Mouse (Mus musculus) C2C12 (cell line): ENCODE results near the gene Gga2.

Experiments used
- CEBPB ChIP-seq: IDR thresholded peaks from one replicate; pipeline ENCODE4 v1.6.1; 2011; ENCODE audit warnings: low read depth, mild to moderate bottlenecking, control low read depth, moderate library complexity
- CTCF ChIP-seq: IDR thresholded peaks from one replicate; pipeline ENCODE4 v1.5.1; 2011; ENCODE audit not compliant: control insufficient read depth, insufficient read depth, insufficient read length
- MAX ChIP-seq: IDR thresholded peaks from one replicate; pipeline ENCODE4 v1.6.1; 2011; ENCODE audit warnings: mild to moderate bottlenecking, control low read depth
- MYOD1 ChIP-seq: IDR thresholded peaks from one replicate; pipeline ENCODE4 v1.6.1; 2011; ENCODE audit warnings: low read depth; ENCODE audit not compliant: control insufficient read depth, insufficient read length
- MYOG ChIP-seq: IDR thresholded peaks from one replicate; pipeline ENCODE4 v1.6.1; 2011; ENCODE audit not compliant: control insufficient read depth, insufficient read length; ENCODE audit errors: extremely low read depth
- USF1 ChIP-seq: IDR thresholded peaks from one replicate; pipeline ENCODE4 v1.6.1; 2011; ENCODE audit warnings: low read depth, mild to moderate bottlenecking, control low read depth, moderate library complexity

GRCm38 (mm10) chr7:122034348-122034747, 13.3 kb upstream of the Gga2 start:
- TF ChIP-seq CTCF (no peak), MAX (no peak), MYOD1 (no peak), CEBPB (no peak), USF1 (no peak), MYOG (no peak)
